Mouse (Mus musculus): ENCODE results near the gene Trim63. TPM values are rescaled to one million over a fixed set of nuclear protein-coding genes. Genes with fewer than 3 reads are reported as not detected.

Gene Trim63
- polyA plus RNA-seq, 1 experiment, result 29.1 TPM

- Histone ChIP-seq H3K27me3 (ENCODE audit: control insufficient read depth, insufficient read depth, insufficient read length) (no peaks in the 10 kb centered on the region), H3ac (ENCODE audit: control insufficient read depth, insufficient read length) (no peak overlapping the region), H3K36me3 (ENCODE audit: control insufficient read depth, insufficient read depth) (peaks cover 9% of the 10 kb centered on the region), H3K4me2 (ENCODE audit: low read depth) (peak overlapping the region; percentile 34), H3K79me2 (ENCODE audit: control insufficient read depth, insufficient read depth) (no peaks in the 10 kb centered on the region), H3K4me3 (no peak overlapping the region)
- no peak for TF ChIP-seq POLR2A (IDR thresholded peaks at IDR 0.05; ENCODE audit: insufficient read length, low read depth)
- TF ChIP-seq MYOD1 (IDR thresholded peaks at IDR 0.05; ENCODE audit: control insufficient read depth in 1 of 3, insufficient read length in 2 of 3, low read depth in 2 of 3), result no peak
- no peak for TF ChIP-seq USF1 (IDR thresholded peaks at IDR 0.05; ENCODE audit: low read depth)
- TF ChIP-seq E2F4 (IDR thresholded peaks at IDR 0.05; ENCODE audit: insufficient read depth), result no peak
- TF ChIP-seq MAX (IDR thresholded peaks at IDR 0.05; ENCODE audit: low read depth), result no peak
- no peak for TF ChIP-seq REST (IDR thresholded peaks at IDR 0.05; ENCODE audit: insufficient read depth, insufficient read length)
- no peak for TF ChIP-seq CEBPB (IDR thresholded peaks at IDR 0.05; ENCODE audit: insufficient read depth, poor library complexity, severe bottlenecking)
- no peak for TF ChIP-seq TCF12 (IDR thresholded peaks at IDR 0.05; ENCODE audit: insufficient read depth, poor library complexity, severe bottlenecking)
- TF ChIP-seq MYOG (IDR thresholded peaks at IDR 0.05; ENCODE audit: control insufficient read depth in 1 of 3, insufficient read depth in 1 of 3, insufficient read length in 2 of 3, low read depth in 2 of 3), result no peak
- no peak for TF ChIP-seq SRF (IDR thresholded peaks at IDR 0.05; ENCODE audit: control insufficient read depth, insufficient read length, low read depth)
- no peak for TF ChIP-seq POLR2AphosphoS2 (IDR thresholded peaks at IDR 0.05; ENCODE audit: insufficient read length, low read depth)
- TF ChIP-seq TCF3 (IDR thresholded peaks at IDR 0.05; ENCODE audit: insufficient read length, low read depth), result no peak
Observed at GRCm38 (mm10) chr4:134272731-134273416, 42.0 kb upstream of the Trim63 start.

GRCm38 (mm10) chr4:134273417-134274345 is 41.2 kb upstream of the Trim63 start:
- no peak overlapping the region for H3ac ChIP-seq (ENCODE audit: control insufficient read depth, insufficient read length)
- H3K36me3 ChIP-seq (ENCODE audit: control insufficient read depth, insufficient read depth), result peaks cover 9% of the 10 kb centered on the region
- H3K79me2 ChIP-seq (ENCODE audit: control insufficient read depth, insufficient read depth), result no peaks in the 10 kb centered on the region
- H3K4me2 ChIP-seq (ENCODE audit: low read depth), result no peak overlapping the region
- no peaks in the 10 kb centered on the region for H3K27me3 ChIP-seq (ENCODE audit: control insufficient read depth, insufficient read depth, insufficient read length)
- no peak for TF ChIP-seq SRF (IDR thresholded peaks at IDR 0.05; ENCODE audit: control insufficient read depth, insufficient read length, low read depth)
- TF ChIP-seq POLR2AphosphoS2 (IDR thresholded peaks at IDR 0.05; ENCODE audit: insufficient read length, low read depth), result no peak
- no peak for TF ChIP-seq REST (IDR thresholded peaks at IDR 0.05; ENCODE audit: insufficient read depth, insufficient read length)
- no peak for TF ChIP-seq TCF3 (IDR thresholded peaks at IDR 0.05; ENCODE audit: insufficient read length, low read depth)
- TF ChIP-seq TCF12 (IDR thresholded peaks at IDR 0.05; ENCODE audit: insufficient read depth, poor library complexity, severe bottlenecking), result no peak
- TF ChIP-seq POLR2A (IDR thresholded peaks at IDR 0.05; ENCODE audit: insufficient read length, low read depth), result no peak
- no peak for TF ChIP-seq MYOD1 (IDR thresholded peaks at IDR 0.05; ENCODE audit: control insufficient read depth in 1 of 3, insufficient read length in 2 of 3, low read depth in 2 of 3)
- no peak for TF ChIP-seq E2F4 (IDR thresholded peaks at IDR 0.05; ENCODE audit: insufficient read depth)
- TF ChIP-seq USF1 (IDR thresholded peaks at IDR 0.05; ENCODE audit: low read depth), result no peak
- no peak for TF ChIP-seq MYOG (IDR thresholded peaks at IDR 0.05; ENCODE audit: control insufficient read depth in 1 of 3, insufficient read depth in 1 of 3, insufficient read length in 2 of 3, low read depth in 2 of 3)
- no peak for TF ChIP-seq CEBPB (IDR thresholded peaks at IDR 0.05; ENCODE audit: insufficient read depth, poor library complexity, severe bottlenecking)
- TF ChIP-seq MAX (IDR thresholded peaks at IDR 0.05; ENCODE audit: low read depth), result no peak
- no peak overlapping the region for H3K4me3 ChIP-seq

GRCm38 (mm10) chr4:134284942-134285341 is 30.0 kb upstream of the Trim63 start:
- Histone ChIP-seq H3K4me3 (no peak overlapping the region), H3K27me3 (ENCODE audit: control insufficient read depth, insufficient read depth, insufficient read length) (no peaks in the 10 kb centered on the region), H3ac (ENCODE audit: control insufficient read depth, insufficient read length) (no peak overlapping the region), H3K36me3 (ENCODE audit: control insufficient read depth, insufficient read depth) (peaks cover 22% of the 10 kb centered on the region), H3K4me2 (ENCODE audit: low read depth) (no peak overlapping the region), H3K79me2 (ENCODE audit: control insufficient read depth, insufficient read depth) (no peaks in the 10 kb centered on the region)
- TF ChIP-seq MYOD1 (IDR thresholded peaks at IDR 0.05; ENCODE audit: control insufficient read depth in 1 of 3, insufficient read length in 2 of 3, low read depth in 2 of 3) (no peak), POLR2A (IDR thresholded peaks at IDR 0.05; ENCODE audit: insufficient read length, low read depth) (no peak), SRF (IDR thresholded peaks at IDR 0.05; ENCODE audit: control insufficient read depth, insufficient read length, low read depth) (no peak), TCF12 (IDR thresholded peaks at IDR 0.05; ENCODE audit: insufficient read depth, poor library complexity, severe bottlenecking) (no peak), TCF3 (IDR thresholded peaks at IDR 0.05; ENCODE audit: insufficient read length, low read depth) (no peak), MAX (IDR thresholded peaks at IDR 0.05; ENCODE audit: low read depth) (no peak), E2F4 (IDR thresholded peaks at IDR 0.05; ENCODE audit: insufficient read depth) (no peak), REST (IDR thresholded peaks at IDR 0.05; ENCODE audit: insufficient read depth, insufficient read length) (no peak), MYOG (IDR thresholded peaks at IDR 0.05; ENCODE audit: control insufficient read depth in 1 of 3, insufficient read depth in 1 of 3, insufficient read length in 2 of 3, low read depth in 2 of 3) (no peak), POLR2AphosphoS2 (IDR thresholded peaks at IDR 0.05; ENCODE audit: insufficient read length, low read depth) (no peak)
